Mouse (Mus musculus) heart, embryonic 10.5 days (tissue): ENCODE data around the gene Ldhd. TPM values are rescaled to one million over a fixed set of nuclear protein-coding genes. Genes with fewer than 3 reads are reported as not detected.

Experiments
- DNase-seq: peaks from one replicate; pipeline ENCODE4 v3.0.0-alpha.2; 2017; ENCODE audit warnings: low spot score
- H3K27ac ChIP-seq: fragments of 300-500 bp; sonication (generic); 2 replicates; pipeline ENCODE4 v1.5.1; 2016; ENCODE audit warnings: mild to moderate bottlenecking
- H3K27me3 ChIP-seq: fragments of 300-500 bp; sonication (generic); 2 replicates; pipeline ENCODE4 v1.6.1; 2016; ENCODE audit warnings: mild to moderate bottlenecking; ENCODE audit not compliant: poor library complexity, insufficient read depth, severe bottlenecking
- H3K36me3 ChIP-seq: fragments of 300-500 bp; sonication (generic); 2 replicates; pipeline ENCODE4 v1.6.1; 2016; ENCODE audit warnings: mild to moderate bottlenecking, moderate library complexity
- H3K4me1 ChIP-seq: fragments of 300-500 bp; sonication (generic); 2 replicates; pipeline ENCODE4 v1.6.1; 2016; ENCODE audit warnings: mild to moderate bottlenecking
- H3K4me3 ChIP-seq: fragments of 300-500 bp; sonication (generic); 2 replicates; pipeline ENCODE4 v1.5.1; 2016; ENCODE audit warnings: mild to moderate bottlenecking, moderate library complexity
- H3K9me3 ChIP-seq: fragments of 300-500 bp; sonication (generic); 2 replicates; pipeline ENCODE4 v1.6.1; 2016; ENCODE audit warnings: mild to moderate bottlenecking, moderate library complexity
- WGBS: fragments of 180-500 bp; shearing (Covaris S2); methylation state at CpG from one replicate; pipeline ENCODE4 v1.1.7; 2016; 5-methylcytosine and 5-hydroxymethylcytosine counted together
- polyA plus RNA-seq: library from polyadenylated mRNA; unstranded; fragments of >200 nt; fragmentation: Nextera tagmentation; extraction: Ambion mirVana; gene quantifications from 2 replicates; pipeline ENCODE4 v1.2.1, GENCODE M21; 2016

Gene Ldhd
- polyA plus RNA-seq, 1 experiment from 2014 or later, result 0.43 TPM

- H3K4me1 ChIP-seq, result peaks cover 14% of the 10 kb centered on the region
- H3K27ac ChIP-seq, result no peak overlapping the region
- no peaks in the 10 kb centered on the region for H3K9me3 ChIP-seq
- no peak for DNase-seq
- WGBS, result 84% methylated on average over 10 of the region's 10 CpGs
- H3K27me3 ChIP-seq, result no peaks in the 10 kb centered on the region
- no peak overlapping the region for H3K4me3 ChIP-seq
- peaks cover 28% of the 10 kb centered on the region for H3K36me3 ChIP-seq
Measured at GRCm38 (mm10) chr8:111624853-111625221, 5.3 kb downstream of the Ldhd start.

DNA sequence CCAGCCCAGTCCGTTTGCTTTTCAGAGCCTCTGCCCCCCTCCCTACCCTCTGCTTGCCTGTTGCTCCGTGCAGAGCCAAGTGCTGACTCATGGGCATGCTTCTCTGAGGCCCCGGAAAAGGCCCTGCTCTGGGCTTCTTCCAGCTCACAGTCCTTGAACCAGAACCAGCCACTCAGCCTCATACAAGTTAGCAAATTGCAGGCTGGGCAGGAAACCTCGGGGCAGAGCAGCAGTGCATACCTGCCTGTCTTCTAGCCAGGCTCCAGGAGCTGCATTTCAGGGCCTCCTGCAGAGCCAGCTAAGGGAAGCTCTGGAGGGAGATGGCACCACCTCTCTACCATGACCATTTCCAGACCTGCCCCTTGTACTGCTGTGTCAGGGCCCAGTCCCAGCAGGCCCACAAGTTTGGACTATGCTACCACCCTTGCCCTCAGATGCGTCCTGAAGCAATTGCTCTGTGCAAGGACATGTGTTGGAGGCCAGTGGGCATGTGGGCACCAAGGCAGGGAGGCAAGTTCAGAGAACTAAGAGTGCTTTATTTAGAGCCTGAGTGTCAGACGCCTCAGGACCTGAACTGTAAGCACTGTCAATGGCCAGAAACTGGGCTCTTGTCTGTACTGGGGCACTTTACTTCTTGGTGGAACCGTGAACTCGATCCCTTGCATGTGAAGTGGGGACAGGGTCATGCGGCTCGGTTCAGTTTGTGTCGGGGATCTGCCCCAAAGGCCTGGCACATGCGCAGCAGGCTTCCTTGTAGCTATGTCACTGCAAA, 5.9 kb downstream of the Ldhd start:
- Histone ChIP-seq H3K9me3 (no peaks in the 10 kb centered on the region), H3K27me3 (no peaks in the 10 kb centered on the region), H3K4me1 (peaks cover 15% of the 10 kb centered on the region), H3K4me3 (no peak overlapping the region), H3K27ac (no peak overlapping the region), H3K36me3 (peaks cover 29% of the 10 kb centered on the region)
- DNase-seq, result no peak
- 79% methylated on average over 12 of the region's 12 CpGs for WGBS

GRCm38 (mm10) chr8:111622553-111622952, 7.6 kb downstream of the Ldhd start:
- peaks cover 30% of the 10 kb centered on the region for H3K36me3 ChIP-seq
- H3K27me3 ChIP-seq, result no peaks in the 10 kb centered on the region
- WGBS, result 85% methylated on average over 10 of the region's 10 CpGs
- H3K27ac ChIP-seq, result no peak overlapping the region
- H3K9me3 ChIP-seq, result no peaks in the 10 kb centered on the region
- H3K4me1 ChIP-seq, result peaks cover 18% of the 10 kb centered on the region
- no peak overlapping the region for H3K4me3 ChIP-seq
- no peak for DNase-seq

DNA sequence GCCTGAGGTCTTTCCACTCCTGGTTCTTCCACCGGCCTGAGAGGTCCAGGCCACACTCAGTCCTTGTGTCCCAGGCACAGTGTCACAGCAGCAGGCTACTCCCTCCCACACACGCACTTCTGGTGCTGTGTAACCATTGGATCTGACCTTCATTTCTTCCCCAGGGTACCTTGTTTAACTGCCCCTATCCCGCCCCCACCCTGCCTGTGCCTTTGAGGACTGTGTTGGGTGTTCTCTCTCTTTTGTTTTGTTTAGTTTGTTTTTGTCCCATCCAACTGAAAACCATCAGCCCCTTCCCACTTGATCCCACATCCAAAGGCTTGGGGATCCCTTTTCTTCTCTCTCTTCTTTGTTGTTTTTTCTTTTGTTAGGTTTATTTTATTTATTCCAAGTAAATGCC, 8.1 kb downstream of the Ldhd start:
- 72% methylated on average over 3 of the region's 3 CpGs for WGBS

GRCm38 (mm10) chr8:111619936-111620335, 10.2 kb downstream of the Ldhd start:
- no peaks in the 10 kb centered on the region for H3K9me3 ChIP-seq
- 55% methylated on average over 1 of the region's 1 CpGs for WGBS
- H3K4me3 ChIP-seq, result no peak overlapping the region
- no peak overlapping the region for H3K27ac ChIP-seq
- H3K4me1 ChIP-seq, result peaks cover 17% of the 10 kb centered on the region
- no peaks in the 10 kb centered on the region for H3K27me3 ChIP-seq
- H3K36me3 ChIP-seq, result peaks cover 26% of the 10 kb centered on the region
- no peak for DNase-seq

More for the DNA sequence above, 8.1 kb downstream of the Ldhd start:
- H3K27ac ChIP-seq, result no peak overlapping the region
- H3K9me3 ChIP-seq, result no peaks in the 10 kb centered on the region
- no peak overlapping the region for H3K4me3 ChIP-seq
- peaks cover 26% of the 10 kb centered on the region for H3K36me3 ChIP-seq
- H3K4me1 ChIP-seq, result peaks cover 18% of the 10 kb centered on the region
- H3K27me3 ChIP-seq, result no peaks in the 10 kb centered on the region
- DNase-seq, result no peak

- H3K9me3 ChIP-seq, result no peaks in the 10 kb centered on the region
- H3K36me3 ChIP-seq, result peaks cover 23% of the 10 kb centered on the region
- H3K27ac ChIP-seq, result no peak overlapping the region
- no peak overlapping the region for H3K4me3 ChIP-seq
- H3K27me3 ChIP-seq, result no peaks in the 10 kb centered on the region
- DNase-seq, result no peak
- WGBS, result 87% methylated on average over 4 of the region's 4 CpGs
- H3K4me1 ChIP-seq, result peaks cover 5% of the 10 kb centered on the region; the same call in 1 of the 2 replicates
Measured at GRCm38 (mm10) chr8:111618273-111618672, 11.9 kb downstream of the Ldhd start.

- no peak for DNase-seq
- Histone ChIP-seq H3K27ac (no peak overlapping the region), H3K36me3 (peaks cover 23% of the 10 kb centered on the region), H3K4me1 (peaks cover 5% of the 10 kb centered on the region; the same call in 1 of the 2 replicates), H3K27me3 (no peaks in the 10 kb centered on the region), H3K9me3 (no peaks in the 10 kb centered on the region), H3K4me3 (no peak overlapping the region)
- 69% methylated on average over 6 of the region's 6 CpGs for WGBS
Measured at GRCm38 (mm10) chr8:111617812-111618211, 12.4 kb downstream of the Ldhd start.

GRCm38 (mm10) chr8:111614786-111615701, 15.1 kb downstream of the Ldhd start:
- H3K4me3 ChIP-seq, result no peak overlapping the region
- no peak overlapping the region for H3K27ac ChIP-seq
- peaks cover 5% of the 10 kb centered on the region; the same call in 1 of the 2 replicates for H3K4me1 ChIP-seq
- DNase-seq, result no peak
- H3K36me3 ChIP-seq, result peaks cover 16% of the 10 kb centered on the region
- no peaks in the 10 kb centered on the region for H3K9me3 ChIP-seq
- H3K27me3 ChIP-seq, result no peaks in the 10 kb centered on the region
- 84% methylated on average over 6 of the region's 6 CpGs for WGBS

DNA sequence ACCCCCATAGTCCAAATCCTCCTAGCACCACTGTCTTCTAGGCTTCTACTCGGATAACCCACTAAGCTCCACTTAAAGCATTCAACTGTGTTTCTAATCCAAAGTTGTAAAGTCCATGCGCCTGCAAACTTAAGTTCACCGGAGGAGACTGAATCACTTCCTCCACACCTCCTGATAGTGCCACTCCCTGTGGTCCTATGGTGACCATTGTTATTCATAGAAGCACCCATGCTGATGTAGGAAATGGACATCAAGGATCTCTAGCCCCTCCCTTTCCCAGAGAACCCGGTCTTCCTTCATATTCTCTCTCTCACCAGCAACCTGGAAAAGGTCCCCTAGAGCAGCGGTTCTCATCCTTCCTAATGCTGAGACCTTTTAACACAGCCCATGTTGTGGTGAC, 17.0 kb downstream of the Ldhd start:
- H3K27me3 ChIP-seq, result no peaks in the 10 kb centered on the region
- H3K9me3 ChIP-seq, result no peaks in the 10 kb centered on the region
- H3K36me3 ChIP-seq, result peaks cover 9% of the 10 kb centered on the region
- H3K4me3 ChIP-seq, result no peak overlapping the region
- WGBS, result 70% methylated on average over 5 of the region's 5 CpGs
- no peak overlapping the region for H3K27ac ChIP-seq
- DNase-seq, result no peak
- H3K4me1 ChIP-seq, result 0 out of 2 replicates have a peak, but pooled peaks cover 3% of the 10 kb centered on the region

GRCm38 (mm10) chr8:111607414-111607813, 22.8 kb downstream of the Ldhd start:
- Histone ChIP-seq H3K27ac (no peak overlapping the region), H3K4me1 (0 out of 2 replicates have a peak, but pooled peaks cover 12% of the 10 kb centered on the region), H3K27me3 (no peaks in the 10 kb centered on the region), H3K4me3 (no peak overlapping the region), H3K36me3 (peaks cover 9% of the 10 kb centered on the region), H3K9me3 (no peaks in the 10 kb centered on the region)
- no peak for DNase-seq
- 94% methylated on average over 7 of the region's 7 CpGs for WGBS

- Histone ChIP-seq H3K27ac (no peak overlapping the region), H3K4me3 (no peak overlapping the region), H3K27me3 (no peaks in the 10 kb centered on the region), H3K36me3 (peaks cover 6% of the 10 kb centered on the region), H3K4me1 (0 out of 2 replicates have a peak, but pooled peaks cover 12% of the 10 kb centered on the region), H3K9me3 (no peaks in the 10 kb centered on the region)
- DNase-seq, result no peak
- 82% methylated on average over 9 of the region's 9 CpGs for WGBS
Measured at GRCm38 (mm10) chr8:111606961-111607360, 23.2 kb downstream of the Ldhd start.

- Histone ChIP-seq H3K36me3 (no peaks in the 10 kb centered on the region), H3K27me3 (no peaks in the 10 kb centered on the region), H3K4me1 (peaks cover 15% of the 10 kb centered on the region), H3K27ac (no peak overlapping the region), H3K4me3 (no peak overlapping the region), H3K9me3 (no peaks in the 10 kb centered on the region)
- no peak for DNase-seq
- WGBS, result 96% methylated on average over 2 of the region's 2 CpGs
Measured at GRCm38 (mm10) chr8:111604986-111605385, 25.2 kb downstream of the Ldhd start.

DNA sequence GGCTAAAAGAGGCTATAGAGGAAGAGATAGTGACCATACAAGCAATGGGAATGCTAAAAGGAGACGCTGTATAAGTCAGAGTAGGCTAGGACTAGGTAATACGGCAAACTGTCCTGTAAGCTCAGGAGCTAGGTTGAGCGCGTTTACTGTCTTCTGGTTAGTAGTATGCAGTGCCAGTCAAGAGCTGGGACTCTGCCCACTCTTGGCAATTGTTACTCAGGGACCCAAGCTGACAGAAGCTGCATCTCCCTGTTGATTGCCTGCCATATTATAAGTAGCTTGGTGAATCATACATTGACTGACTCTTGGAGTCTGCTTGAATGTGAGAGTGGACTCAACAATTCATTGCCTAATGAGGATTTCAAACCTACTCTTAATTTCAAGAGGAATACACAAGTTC, 28.1 kb downstream of the Ldhd start:
- peaks cover 28% of the 10 kb centered on the region for H3K4me1 ChIP-seq
- DNase-seq, result no peak
- no peaks in the 10 kb centered on the region for H3K27me3 ChIP-seq
- WGBS, result 90% methylated on average over 4 of the region's 4 CpGs
- no peak overlapping the region for H3K4me3 ChIP-seq
- no peaks in the 10 kb centered on the region for H3K9me3 ChIP-seq
- no peak overlapping the region for H3K27ac ChIP-seq
- H3K36me3 ChIP-seq, result no peaks in the 10 kb centered on the region
